8 mouse cellular contexts compared by ENCODE assay signal in genomic region chr6:50112775-50113174, GRCm38 (mm10). TPM values are rescaled to one million over a fixed set of nuclear protein-coding genes. Genes with fewer than 3 reads are reported as not detected.
A peak's percentile ranks its signal among the peaks of the same experiment; 100 is the strongest.
DNase-seq lines count a peak whose midpoint lies in the region; ATAC-seq and TF ChIP-seq lines count a peak whose summit lies in the region.

No protein-coding gene starts in this region.

- H3K27me3 ChIP-seq in hindbrain, postnatal 0 days (ENCODE audit: insufficient read depth, low read length): no peaks in the 10 kb centered on the region

- no peaks in the 10 kb centered on the region for H3K9me3 ChIP-seq in hindbrain, postnatal 0 days (ENCODE audit: low read length)

- peaks cover 6% of the 10 kb centered on the region; the same call in 1 of the 2 replicates for H3K4me1 ChIP-seq in hindbrain, postnatal 0 days (ENCODE audit: insufficient read depth, low read length)

- H3K4me2 ChIP-seq in hindbrain, postnatal 0 days (ENCODE audit: low read depth, low read length): peak overlapping the region; percentile 30

- peak; percentile 57 for DNase-seq in WW6 (ENCODE audit: low read depth, low spot score)
- peak; percentile 92 to 96 for DNase-seq in gastrocnemius, adult 8-10 months (ENCODE audit: low spot score in 2 of 2)
- DNase-seq in hindbrain, postnatal 0 days (ENCODE audit: low spot score): peak; percentile 99
- DNase-seq in left cerebral cortex, adult 18-20 months (ENCODE audit: low spot score in 2 of 2): peak; percentile 95 to 98
- peak; percentile 93 for DNase-seq in lung, postnatal 4 days
- peak; percentile 97 for DNase-seq in retina, postnatal 7 days (ENCODE audit: low read depth, low spot score)
- DNase-seq in urinary bladder, adult 18-20 months (ENCODE audit: low spot score in 2 of 2): peak; percentile 77 to 86

- TF ChIP-seq CTCF in hindbrain, postnatal 0 days (IDR thresholded peaks at IDR 0.05; ENCODE audit: low read depth): peak; percentile 87

- WGBS in hindbrain, postnatal 0 days: 0% methylated on average over 8 of the region's 8 CpGs

- ATAC-seq in common myeloid progenitor, adult 5-6 weeks (replicated peaks; ENCODE audit: low read depth, poor library complexity, severe bottlenecking): peak; percentile 73
- peak; percentile 77 for ATAC-seq in hindbrain, postnatal 0 days

- no peak overlapping the region for H3K9ac ChIP-seq in hindbrain, postnatal 0 days (replicated peaks; ENCODE audit: low read length)

- no peak overlapping the region for H3K27ac ChIP-seq in hindbrain, postnatal 0 days

- H3K36me3 ChIP-seq in hindbrain, postnatal 0 days (ENCODE audit: insufficient read depth, low read length): no peaks in the 10 kb centered on the region

- no peak overlapping the region; the same call in 1 of the 2 replicates for H3K4me3 ChIP-seq in hindbrain, postnatal 0 days (ENCODE audit: low read length)

RNA-seq across cellular contexts. Expression of gene Mpp6, which starts 2.7 kb away (rescaled TPM):
- 233 and 247 TPM in 2 replicates for total RNA-seq in common myeloid progenitor, adult 5-6 weeks (2017)
- total RNA-seq in gastrocnemius, adult 8-10 months (2022): 100 to 1,000 TPM; 112 to 130 (median 120) TPM
- 41.3 and 55.6 TPM in 2 replicates for total RNA-seq in hindbrain, postnatal 0 days (2014; rRNA removed)
- polyA plus RNA-seq in hindbrain, postnatal 0 days (2015; fragmentation: Nextera tagmentation; extraction: Ambion mirVana): 63.1 and 64.1 TPM in 2 replicates
- 10 to 100 TPM; 83.2 to 85.1 TPM for total RNA-seq in left cerebral cortex, adult 18-20 months (2021)
